Mouse (Mus musculus): ENCODE results near the gene Kcnh5. TPM values are rescaled to one million over a fixed set of nuclear protein-coding genes. Genes with fewer than 3 reads are reported as not detected.

Kcnh5 gene
- total RNA-seq (2021) = under 1 TPM; 0.10 to 0.13 TPM
- long read RNA-seq, experiment 1 = 0 reads
- long read RNA-seq, experiment 2 = 0 reads

GRCm38 (mm10) chr12:75176691-75177645 lies at the start of gene Kcnh5:
Gene Kcnh5, minus strand, starts transcription at chr12:75177332.
- no peak for DNase-seq (ENCODE audit: low spot score in 2 of 2)

- no peak for DNase-seq (ENCODE audit: low spot score in 2 of 2)
Measured at GRCm38 (mm10) chr12:75223966-75224365, 46.8 kb upstream of the Kcnh5 start.

GRCm38 (mm10) chr12:75189413-75189812 lies 12.3 kb upstream of the Kcnh5 start:
- no peak for DNase-seq (ENCODE audit: low spot score in 2 of 2)

- DNase-seq (ENCODE audit: low spot score in 2 of 2) = no peak
Measured at GRCm38 (mm10) chr12:75182646-75183045, 5.5 kb upstream of the Kcnh5 start.

- no peak for DNase-seq (ENCODE audit: low spot score in 2 of 2)
Measured at GRCm38 (mm10) chr12:75179491-75179890, 2.4 kb upstream of the Kcnh5 start.

GRCm38 (mm10) chr12:75177646-75178030 lies 506 bp upstream of the Kcnh5 start:
- no peak for DNase-seq (ENCODE audit: low spot score in 2 of 2)

- no peak for DNase-seq (ENCODE audit: low spot score in 2 of 2)
Measured at GRCm38 (mm10) chr12:75175931-75176565, 1.1 kb downstream of the Kcnh5 start.

GRCm38 (mm10) chr12:75170970-75171369 lies 6.2 kb downstream of the Kcnh5 start:
- DNase-seq (ENCODE audit: low spot score in 2 of 2) = no peak

- no peak for DNase-seq (ENCODE audit: low spot score in 2 of 2)
Measured at GRCm38 (mm10) chr12:75153076-75153568, 24.0 kb downstream of the Kcnh5 start.

GRCm38 (mm10) chr12:75139792-75140191 lies 37.3 kb downstream of the Kcnh5 start:
- no peak for DNase-seq (ENCODE audit: low spot score in 2 of 2)

- no peak for DNase-seq (ENCODE audit: low spot score in 2 of 2)
Measured at GRCm38 (mm10) chr12:75091921-75092320, 85.2 kb downstream of the Kcnh5 start.

GRCm38 (mm10) chr12:75090957-75091356 lies 86.2 kb downstream of the Kcnh5 start:
- DNase-seq (ENCODE audit: low spot score in 2 of 2) = no peak

- DNase-seq (ENCODE audit: low spot score in 2 of 2) = no peak
Measured at GRCm38 (mm10) chr12:75077175-75077574, 100.0 kb downstream of the Kcnh5 start.

- no peak for DNase-seq (ENCODE audit: low spot score in 2 of 2)
Measured at GRCm38 (mm10) chr12:75071043-75071442, 106.1 kb downstream of the Kcnh5 start.

- DNase-seq (ENCODE audit: low spot score in 2 of 2) = no peak
Measured at GRCm38 (mm10) chr12:75062571-75062970, 114.6 kb downstream of the Kcnh5 start.

GRCm38 (mm10) chr12:75061731-75062130 lies 115.4 kb downstream of the Kcnh5 start:
- no peak for DNase-seq (ENCODE audit: low spot score in 2 of 2)

GRCm38 (mm10) chr12:75053731-75054130 lies 123.4 kb downstream of the Kcnh5 start:
- DNase-seq (ENCODE audit: low spot score in 2 of 2) = no peak

- DNase-seq (ENCODE audit: low spot score in 2 of 2) = no peak
Measured at GRCm38 (mm10) chr12:75036694-75037093, 140.4 kb downstream of the Kcnh5 start.

- DNase-seq (ENCODE audit: low spot score in 2 of 2) = no peak
Measured at GRCm38 (mm10) chr12:75031970-75032864, 144.9 kb downstream of the Kcnh5 start.

- DNase-seq (ENCODE audit: low spot score in 2 of 2) = no peak
Measured at GRCm38 (mm10) chr12:74971187-74971586, 205.9 kb downstream of the Kcnh5 start.

- no peak for DNase-seq (ENCODE audit: low spot score in 2 of 2)
Measured at GRCm38 (mm10) chr12:74969420-74969819, 207.7 kb downstream of the Kcnh5 start.

All from adrenal gland, adult 18-20 months (tissue).